Mouse (Mus musculus): ENCODE data around the gene Gtsf1. TPM values are rescaled to one million over a fixed set of nuclear protein-coding genes. Genes with fewer than 3 reads are reported as not detected.

The Gtsf1 gene
- polyA plus RNA-seq, 1 experiment from 2014 or later = not detected

DNA sequence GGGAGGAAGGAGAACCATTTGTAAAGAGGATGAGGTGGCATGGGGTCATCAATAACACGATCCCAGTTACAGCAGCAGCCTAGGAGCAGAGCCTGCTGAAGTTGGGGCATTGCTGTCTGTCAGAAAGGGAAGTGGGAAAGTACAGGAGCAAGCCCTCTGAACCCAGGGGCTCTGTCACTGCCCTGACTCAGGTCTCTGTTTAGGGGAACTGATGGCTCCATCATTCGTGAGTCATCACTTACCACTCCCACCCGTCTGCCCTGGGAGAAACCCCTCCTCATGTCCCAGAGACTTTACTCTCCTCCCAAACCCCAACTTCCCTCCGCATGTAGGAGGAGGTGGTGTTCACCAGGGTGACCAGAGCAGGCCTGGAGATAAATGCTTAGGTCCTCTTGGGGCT is 59.8 kb downstream of the Gtsf1 start:
- Histone ChIP-seq H3K9ac (ENCODE audit: low read depth, low read length) (no peak overlapping the region), H3K9me3 (replicated peaks; ENCODE audit: control insufficient read depth, low read length, poor library complexity, severe bottlenecking) (no peaks in the 10 kb centered on the region), H3K27ac (ENCODE audit: low read length) (no peak overlapping the region), H3K4me1 (ENCODE audit: control insufficient read depth, insufficient read depth, low read length) (peaks cover 12% of the 10 kb centered on the region), H3K36me3 (ENCODE audit: control insufficient read depth, insufficient read depth, low read length) (no peaks in the 10 kb centered on the region), H3K4me3 (ENCODE audit: low read depth, low read length) (no peak overlapping the region), H3K4me2 (ENCODE audit: low read length) (no peak overlapping the region), H3K27me3 (ENCODE audit: control insufficient read depth, insufficient read depth, low read depth, low read length) (peaks cover 3% of the 10 kb centered on the region; the same call in 1 of the 2 replicates)
- WGBS = 66% methylated on average over 4 of the region's 4 CpGs
- ATAC-seq = no peak

DNA sequence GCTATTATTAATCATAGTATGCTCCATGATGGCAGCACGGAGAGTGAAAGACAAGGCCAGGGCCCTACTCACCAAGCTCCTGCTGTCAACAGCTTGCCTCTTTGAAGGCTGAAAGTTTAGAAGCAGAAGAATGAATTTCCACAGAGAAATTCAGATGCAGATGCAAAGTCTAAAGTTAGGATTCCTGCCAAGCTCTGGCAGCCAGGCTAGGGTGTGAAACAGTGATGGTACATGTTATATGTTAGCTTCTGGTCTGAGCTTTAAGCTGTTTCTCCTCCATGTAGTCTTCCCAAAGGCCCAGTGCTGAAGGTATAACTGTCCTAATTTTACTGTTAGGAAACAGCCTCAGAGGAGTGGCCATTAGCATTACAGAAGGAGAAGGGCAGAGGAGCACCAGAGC is 61.1 kb downstream of the Gtsf1 start:
- Histone ChIP-seq H3K4me1 (ENCODE audit: control insufficient read depth, insufficient read depth, low read length) (peaks cover 12% of the 10 kb centered on the region), H3K9ac (ENCODE audit: low read depth, low read length) (no peak overlapping the region), H3K9me3 (replicated peaks; ENCODE audit: control insufficient read depth, low read length, poor library complexity, severe bottlenecking) (no peaks in the 10 kb centered on the region), H3K27ac (ENCODE audit: low read length) (no peak overlapping the region), H3K27me3 (ENCODE audit: control insufficient read depth, insufficient read depth, low read depth, low read length) (peaks cover 3% of the 10 kb centered on the region; the same call in 1 of the 2 replicates), H3K4me3 (ENCODE audit: low read depth, low read length) (no peak overlapping the region), H3K36me3 (ENCODE audit: control insufficient read depth, insufficient read depth, low read length) (no peaks in the 10 kb centered on the region), H3K4me2 (ENCODE audit: low read length) (no peak overlapping the region)
- no peak for ATAC-seq
- 76% methylated on average over 1 of the region's 1 CpGs for WGBS

- Histone ChIP-seq H3K27me3 (ENCODE audit: control insufficient read depth, insufficient read depth, low read depth, low read length) (peaks cover 3% of the 10 kb centered on the region; the same call in 1 of the 2 replicates), H3K9ac (ENCODE audit: low read depth, low read length) (no peak overlapping the region), H3K4me1 (ENCODE audit: control insufficient read depth, insufficient read depth, low read length) (peaks cover 12% of the 10 kb centered on the region), H3K4me2 (ENCODE audit: low read length) (no peak overlapping the region), H3K27ac (ENCODE audit: low read length) (no peak overlapping the region), H3K9me3 (replicated peaks; ENCODE audit: control insufficient read depth, low read length, poor library complexity, severe bottlenecking) (no peaks in the 10 kb centered on the region), H3K36me3 (ENCODE audit: control insufficient read depth, insufficient read depth, low read length) (no peaks in the 10 kb centered on the region), H3K4me3 (ENCODE audit: low read depth, low read length) (no peak overlapping the region)
- no peak for ATAC-seq
- 75% methylated on average over 4 of the region's 4 CpGs for WGBS
Observed at GRCm38 (mm10) chr15:103368179-103368940, 61.9 kb downstream of the Gtsf1 start.

DNA sequence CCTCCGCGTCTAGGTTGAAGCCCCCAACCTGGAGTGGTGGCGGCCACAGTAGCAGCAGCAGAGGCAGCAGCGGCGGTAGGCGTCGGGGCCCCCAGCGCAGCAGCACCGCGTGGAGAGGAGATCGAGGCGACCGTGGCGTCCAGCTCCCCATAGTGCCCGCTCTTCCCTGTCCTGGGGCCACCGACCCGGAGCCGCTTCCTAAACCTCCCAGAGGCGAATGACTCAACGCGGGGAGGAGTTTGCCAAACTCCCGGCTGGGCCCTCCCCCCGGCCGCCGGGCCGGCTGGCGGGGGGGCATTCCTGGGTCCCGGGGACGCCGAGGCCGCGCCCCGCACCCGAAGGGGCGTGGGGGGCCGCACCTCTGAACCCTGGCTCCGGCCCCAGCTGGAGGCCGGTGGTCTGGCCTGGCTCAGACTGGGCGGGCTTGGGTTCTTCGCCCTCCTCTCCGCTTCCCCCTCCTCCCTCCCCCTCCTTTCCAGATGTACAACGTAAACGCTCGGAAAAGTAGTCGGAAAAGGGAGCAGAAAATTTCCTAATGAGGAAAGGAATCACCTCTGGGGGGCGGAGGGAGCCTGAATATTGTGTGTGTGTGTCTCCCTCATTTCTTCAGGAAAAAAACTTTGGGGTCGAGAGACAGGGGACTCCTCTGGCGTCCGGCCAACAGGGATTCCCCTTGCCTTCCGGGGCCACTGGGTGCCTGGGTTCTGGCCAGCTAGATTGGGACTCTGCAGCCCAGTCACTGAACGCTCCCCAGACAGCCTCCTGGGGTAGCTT is 63.7 kb downstream of the Gtsf1 start, which contains the start of gene Itga5:
Gene Itga5 (minus strand): TSS at position 388 of the 774 bp plus-strand sequence.
- Histone ChIP-seq H3K9ac (ENCODE audit: low read depth, low read length) (peak within 1 kb of the TSS; percentile 69), H3K4me3 (ENCODE audit: low read depth, low read length) (peak within 1 kb of the TSS; percentile 51), H3K4me2 (ENCODE audit: low read length) (peak within 1 kb of the TSS; percentile 94), H3K27ac (ENCODE audit: low read length) (no peak within 1 kb of the TSS), H3K36me3 (ENCODE audit: control insufficient read depth, insufficient read depth, low read length) (no peaks in the 10 kb centered on the region), H3K9me3 (replicated peaks; ENCODE audit: control insufficient read depth, low read length, poor library complexity, severe bottlenecking) (no peaks in the 10 kb centered on the region), H3K4me1 (ENCODE audit: control insufficient read depth, insufficient read depth, low read length) (peaks cover 12% of the 10 kb centered on the region), H3K27me3 (ENCODE audit: control insufficient read depth, insufficient read depth, low read depth, low read length) (peaks cover 3% of the 10 kb centered on the region; the same call in 1 of the 2 replicates)
- ATAC-seq = peak; percentile 73
- 1% methylated on average over 42 of the region's 51 CpGs for WGBS

GRCm38 (mm10) chr15:103365471-103366375 is 64.5 kb downstream of the Gtsf1 start:
- H3K9ac ChIP-seq (ENCODE audit: low read depth, low read length) = peak overlapping the region; percentile 69
- peaks cover 3% of the 10 kb centered on the region; the same call in 1 of the 2 replicates for H3K27me3 ChIP-seq (ENCODE audit: control insufficient read depth, insufficient read depth, low read depth, low read length)
- H3K4me2 ChIP-seq (ENCODE audit: low read length) = peak overlapping the region; percentile 94
- under 1% methylated on average over 51 of the region's 51 CpGs for WGBS
- peak; percentile 49 for ATAC-seq
- no peak overlapping the region for H3K27ac ChIP-seq (ENCODE audit: low read length)
- no peaks in the 10 kb centered on the region for H3K36me3 ChIP-seq (ENCODE audit: control insufficient read depth, insufficient read depth, low read length)
- H3K4me3 ChIP-seq (ENCODE audit: low read depth, low read length) = peak overlapping the region; percentile 51
- no peaks in the 10 kb centered on the region for H3K9me3 ChIP-seq (replicated peaks; ENCODE audit: control insufficient read depth, low read length, poor library complexity, severe bottlenecking)
- H3K4me1 ChIP-seq (ENCODE audit: control insufficient read depth, insufficient read depth, low read length) = peaks cover 12% of the 10 kb centered on the region

DNA sequence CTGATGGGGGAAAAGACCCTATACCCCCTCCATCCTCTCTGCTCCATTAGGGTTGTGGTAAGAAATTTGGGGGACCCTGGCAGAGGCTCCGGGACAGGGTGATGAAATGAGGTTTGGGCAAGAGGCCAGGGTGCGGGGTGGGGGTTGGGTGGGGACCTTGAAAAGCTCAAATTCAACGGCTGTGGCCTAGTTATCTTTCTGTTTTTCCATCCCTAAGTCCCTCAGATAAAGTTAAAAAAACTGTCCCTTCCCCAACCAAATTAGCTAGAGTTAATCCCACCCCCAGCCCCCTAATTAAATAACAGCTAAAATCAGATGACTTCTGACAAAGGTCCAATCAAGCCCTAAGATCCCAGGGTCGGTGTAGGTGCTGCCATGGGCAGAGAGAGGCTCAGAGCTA is 65.5 kb downstream of the Gtsf1 start:
- H3K9ac ChIP-seq (ENCODE audit: low read depth, low read length) = no peak overlapping the region
- WGBS = 58% methylated on average over 4 of the region's 4 CpGs
- H3K4me1 ChIP-seq (ENCODE audit: control insufficient read depth, insufficient read depth, low read length) = peaks cover 12% of the 10 kb centered on the region
- no peaks in the 10 kb centered on the region for H3K9me3 ChIP-seq (replicated peaks; ENCODE audit: control insufficient read depth, low read length, poor library complexity, severe bottlenecking)
- ATAC-seq = no peak
- peak overlapping the region; percentile 94; the same call in 1 of the 2 replicates for H3K4me2 ChIP-seq (ENCODE audit: low read length)
- no peak overlapping the region for H3K27ac ChIP-seq (ENCODE audit: low read length)
- H3K36me3 ChIP-seq (ENCODE audit: control insufficient read depth, insufficient read depth, low read length) = no peaks in the 10 kb centered on the region
- peaks cover 3% of the 10 kb centered on the region; the same call in 1 of the 2 replicates for H3K27me3 ChIP-seq (ENCODE audit: control insufficient read depth, insufficient read depth, low read depth, low read length)
- H3K4me3 ChIP-seq (ENCODE audit: low read depth, low read length) = no peak overlapping the region

- H3K9ac ChIP-seq (ENCODE audit: low read depth, low read length) = no peak overlapping the region
- peaks cover 12% of the 10 kb centered on the region for H3K4me1 ChIP-seq (ENCODE audit: control insufficient read depth, insufficient read depth, low read length)
- H3K4me3 ChIP-seq (ENCODE audit: low read depth, low read length) = no peak overlapping the region
- peaks cover 3% of the 10 kb centered on the region; the same call in 1 of the 2 replicates for H3K27me3 ChIP-seq (ENCODE audit: control insufficient read depth, insufficient read depth, low read depth, low read length)
- no peaks in the 10 kb centered on the region for H3K9me3 ChIP-seq (replicated peaks; ENCODE audit: control insufficient read depth, low read length, poor library complexity, severe bottlenecking)
- no peak overlapping the region for H3K27ac ChIP-seq (ENCODE audit: low read length)
- ATAC-seq = no peak
- no peak overlapping the region for H3K4me2 ChIP-seq (ENCODE audit: low read length)
- WGBS = 63% methylated on average over 1 of the region's 1 CpGs
- no peaks in the 10 kb centered on the region for H3K36me3 ChIP-seq (ENCODE audit: control insufficient read depth, insufficient read depth, low read length)
Observed at GRCm38 (mm10) chr15:103363809-103364208, 66.5 kb downstream of the Gtsf1 start.

DNA sequence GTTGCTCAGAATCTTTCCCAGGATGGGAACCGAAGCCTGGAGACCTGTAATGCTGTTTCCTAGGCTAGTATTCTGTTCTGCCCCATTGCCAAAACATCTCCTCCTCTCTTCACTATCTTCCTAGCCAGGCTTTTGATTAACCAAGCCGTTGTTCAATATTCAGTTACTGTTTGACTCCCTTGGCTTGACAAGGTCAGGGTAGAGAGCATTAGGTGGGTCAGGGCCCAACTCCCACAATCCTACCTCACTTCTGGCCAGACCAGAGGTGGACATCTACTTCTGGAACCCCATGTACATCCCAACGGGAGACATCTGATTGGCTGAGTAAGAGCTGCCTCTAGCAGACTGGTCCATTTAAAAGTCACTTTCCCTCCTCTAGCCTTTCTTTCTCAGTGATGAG is 67.3 kb downstream of the Gtsf1 start:
- 89% methylated on average over 3 of the region's 3 CpGs for WGBS
- Histone ChIP-seq H3K36me3 (ENCODE audit: control insufficient read depth, insufficient read depth, low read length) (no peaks in the 10 kb centered on the region), H3K4me1 (ENCODE audit: control insufficient read depth, insufficient read depth, low read length) (peaks cover 12% of the 10 kb centered on the region), H3K27ac (ENCODE audit: low read length) (no peak overlapping the region), H3K9ac (ENCODE audit: low read depth, low read length) (no peak overlapping the region), H3K9me3 (replicated peaks; ENCODE audit: control insufficient read depth, low read length, poor library complexity, severe bottlenecking) (no peaks in the 10 kb centered on the region), H3K4me3 (ENCODE audit: low read depth, low read length) (no peak overlapping the region), H3K27me3 (ENCODE audit: control insufficient read depth, insufficient read depth, low read depth, low read length) (peaks cover 3% of the 10 kb centered on the region; the same call in 1 of the 2 replicates), H3K4me2 (ENCODE audit: low read length) (no peak overlapping the region)
- no peak for ATAC-seq
